Mouse (Mus musculus) lung, postnatal 0 days (tissue): Measurements from ENCODE around the gene 4930558K02Rik.

ENCODE experiments used
- CTCF ChIP-seq: IDR thresholded peaks from 2 replicates; pipeline ENCODE4 v1.5.1; 2016; ENCODE audit warnings: antibody characterized with exemption, mild to moderate bottlenecking
- EP300 ChIP-seq: IDR thresholded peaks from 2 replicates; pipeline ENCODE4 v1.6.1; 2016; ENCODE audit warnings: antibody characterized with exemption, mild to moderate bottlenecking, control low read depth

GRCm38 (mm10) chr1:161976255-161977182 is 2.9 kb downstream of the 4930558K02Rik start:
- peak; percentile 98 for TF ChIP-seq CTCF
- peak; percentile 23; the same call in 1 of the 2 replicates for TF ChIP-seq EP300
